Mouse (Mus musculus): ENCODE data around the gene Cacna1i.

GRCm38 (mm10) chr15:80358798-80359197 lies 71.8 kb downstream of the Cacna1i start:
- no peak for TF ChIP-seq CTCF (IDR thresholded peaks at IDR 0.05; ENCODE audit: borderline replicate concordance, extremely low read depth, insufficient read depth, insufficient read length)
- no peak for TF ChIP-seq POLR2A (IDR thresholded peaks at IDR 0.05; ENCODE audit: borderline replicate concordance, extremely low read depth, insufficient read depth, insufficient read length, poor library complexity, severe bottlenecking)
